Mouse (Mus musculus) forebrain, embryonic 11.5 days (tissue): ENCODE measurements around the gene Smim24. TPM values are rescaled to one million over a fixed set of nuclear protein-coding genes. Genes with fewer than 3 reads are reported as not detected.

Experiments
- ATAC-seq: fragments of 200-750 bp; cut with Nextera tagmentation; replicated peaks from 2 replicates; pipeline ENCODE4 v1.8.0; 2017; ENCODE audit warnings: moderate TSS enrichment; ENCODE audit not compliant: low FRiP score
- DNase-seq: peaks from one replicate; pipeline ENCODE4 v3.0.0-alpha.2; 2017; ENCODE audit warnings: low spot score
- H3K27ac ChIP-seq: fragments of 300-500 bp; sonication (generic); 2 replicates; pipeline ENCODE4 v1.5.1; 2014; ENCODE audit warnings: low read depth, low read length
- H3K27me3 ChIP-seq: fragments of 300-500 bp; sonication (generic); 2 replicates; pipeline ENCODE4 v1.6.1; 2014; ENCODE audit warnings: mild to moderate bottlenecking, low read length, mixed read lengths; ENCODE audit not compliant: control insufficient read depth, insufficient read depth
- H3K36me3 ChIP-seq: fragments of 300-500 bp; sonication (generic); 2 replicates; pipeline ENCODE4 v1.6.1; 2014; ENCODE audit warnings: mild to moderate bottlenecking, low read length, moderate library complexity, mixed read lengths; ENCODE audit not compliant: control insufficient read depth, insufficient read depth
- H3K4me1 ChIP-seq: fragments of 300-500 bp; sonication (generic); replicated peaks from 2 replicates; pipeline ENCODE4 v1.6.1; 2014; ENCODE audit warnings: low read length, mixed read lengths; ENCODE audit not compliant: control insufficient read depth, insufficient read depth
- H3K4me2 ChIP-seq: fragments of 300-500 bp; sonication (generic); 2 replicates; pipeline ENCODE4 v1.6.1; 2014; ENCODE audit warnings: low read depth, mild to moderate bottlenecking, low read length, moderate library complexity, mixed read lengths; ENCODE audit not compliant: severe bottlenecking
- H3K4me3 ChIP-seq: fragments of 300-500 bp; sonication (generic); 2 replicates; pipeline ENCODE4 v1.5.1; 2014; ENCODE audit warnings: low read depth, low read length
- H3K9ac ChIP-seq: fragments of 300-500 bp; sonication (generic); 2 replicates; pipeline ENCODE4 v1.6.1; 2014; ENCODE audit warnings: low read length
- H3K9me3 ChIP-seq: fragments of 300-500 bp; sonication (generic); 2 replicates; pipeline ENCODE4 v1.6.1; 2016; ENCODE audit warnings: low read length, mixed read lengths; ENCODE audit not compliant: control insufficient read depth
- WGBS: fragments of 180-500 bp; shearing (Covaris S2); extraction: QIAGEN DNeasy Blood & Tissue Kit; methylation state at CpG from one replicate; pipeline ENCODE4 v1.1.7; 2014; 5-methylcytosine and 5-hydroxymethylcytosine counted together
- polyA plus RNA-seq: library from polyadenylated mRNA; unstranded; fragments of >200 nt; fragmentation: Nextera tagmentation; extraction: Ambion mirVana; gene quantifications from 2 replicates; pipeline ENCODE4 v1.2.1, GENCODE M21; 2014

The Smim24 gene
- polyA plus RNA-seq, 1 experiment from 2014 or later: 2.8 TPM

DNA sequence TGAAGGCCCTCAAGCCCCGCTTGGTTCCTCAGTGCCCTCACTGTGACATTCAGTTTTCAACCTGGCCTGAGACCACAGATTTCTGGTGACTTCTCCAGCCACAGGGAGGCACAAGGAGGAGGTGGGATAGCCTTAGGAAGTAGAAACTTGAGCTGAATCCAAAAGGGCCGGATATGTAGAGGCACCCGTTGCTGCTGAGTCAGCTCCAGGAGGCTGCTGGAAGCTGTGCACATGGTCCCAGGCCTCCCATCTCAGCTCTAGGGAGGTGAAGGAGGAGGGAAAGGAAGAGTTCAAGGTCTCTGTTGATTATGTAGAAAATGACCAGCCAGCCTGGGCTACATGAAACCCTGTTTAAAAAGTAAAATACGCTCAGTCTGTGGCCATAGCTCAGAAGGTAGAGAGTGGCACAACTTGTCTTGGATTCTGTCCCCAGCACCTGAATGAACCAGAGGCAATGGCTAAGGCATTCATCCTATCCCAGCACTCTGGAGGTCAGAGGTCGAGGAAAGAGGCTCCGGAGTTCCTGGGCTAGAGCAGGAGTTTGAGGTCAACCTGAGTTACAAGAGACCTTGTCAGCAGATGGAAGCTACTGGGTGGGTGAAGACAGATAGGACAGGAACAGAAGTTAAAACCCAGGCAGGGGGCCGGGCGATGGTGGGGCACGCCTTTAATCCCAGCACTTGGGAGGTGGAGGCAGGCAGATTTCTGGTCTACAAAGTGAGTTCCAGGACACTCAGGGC lies 37.9 kb upstream of the Smim24 start:
- H3K4me1 ChIP-seq: peaks cover 7% of the 10 kb centered on the region; the same call in 1 of the 2 replicates

DNA sequence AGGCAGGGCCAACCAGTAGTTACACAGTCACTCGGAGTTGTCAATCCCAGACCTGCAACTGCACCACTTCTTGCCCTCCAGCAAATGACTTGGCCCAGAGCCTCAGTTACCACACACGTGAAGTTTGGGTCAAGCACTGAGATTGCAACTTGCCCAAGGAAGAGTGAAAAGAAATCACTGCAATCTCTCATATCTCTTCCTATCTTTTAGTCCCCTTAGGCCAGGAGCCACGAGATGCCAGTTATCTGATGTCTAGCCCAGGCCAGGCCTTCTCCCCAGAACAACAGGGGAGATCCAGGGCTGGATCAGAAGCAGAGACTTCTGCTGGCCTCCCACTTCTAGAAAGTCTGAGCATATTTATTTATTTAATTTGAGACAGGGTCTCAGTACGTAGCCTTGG lies 37.3 kb upstream of the Smim24 start:
- H3K36me3 ChIP-seq: no peaks in the 10 kb centered on the region
- no peak overlapping the region for H3K4me2 ChIP-seq
- no peak overlapping the region for H3K4me3 ChIP-seq
- H3K4me1 ChIP-seq: peaks cover 7% of the 10 kb centered on the region; the same call in 1 of the 2 replicates
- H3K9me3 ChIP-seq: no peaks in the 10 kb centered on the region
- peaks cover 5% of the 10 kb centered on the region; the same call in 1 of the 2 replicates for H3K27me3 ChIP-seq
- H3K27ac ChIP-seq: no peak overlapping the region
- ATAC-seq (no peak), DNase-seq (no peak)
- no peak overlapping the region for H3K9ac ChIP-seq
- 80% methylated on average over 4 of the region's 4 CpGs for WGBS

More for the DNA sequence above, 37.9 kb upstream of the Smim24 start:
- ATAC-seq (no peak), DNase-seq (no peak)
- Histone ChIP-seq H3K9ac (no peak overlapping the region), H3K27me3 (peaks cover 5% of the 10 kb centered on the region; the same call in 1 of the 2 replicates), H3K36me3 (no peaks in the 10 kb centered on the region), H3K9me3 (no peaks in the 10 kb centered on the region), H3K4me2 (no peak overlapping the region), H3K4me3 (no peak overlapping the region), H3K27ac (no peak overlapping the region)
- 68% methylated on average over 9 of the region's 9 CpGs for WGBS

DNA sequence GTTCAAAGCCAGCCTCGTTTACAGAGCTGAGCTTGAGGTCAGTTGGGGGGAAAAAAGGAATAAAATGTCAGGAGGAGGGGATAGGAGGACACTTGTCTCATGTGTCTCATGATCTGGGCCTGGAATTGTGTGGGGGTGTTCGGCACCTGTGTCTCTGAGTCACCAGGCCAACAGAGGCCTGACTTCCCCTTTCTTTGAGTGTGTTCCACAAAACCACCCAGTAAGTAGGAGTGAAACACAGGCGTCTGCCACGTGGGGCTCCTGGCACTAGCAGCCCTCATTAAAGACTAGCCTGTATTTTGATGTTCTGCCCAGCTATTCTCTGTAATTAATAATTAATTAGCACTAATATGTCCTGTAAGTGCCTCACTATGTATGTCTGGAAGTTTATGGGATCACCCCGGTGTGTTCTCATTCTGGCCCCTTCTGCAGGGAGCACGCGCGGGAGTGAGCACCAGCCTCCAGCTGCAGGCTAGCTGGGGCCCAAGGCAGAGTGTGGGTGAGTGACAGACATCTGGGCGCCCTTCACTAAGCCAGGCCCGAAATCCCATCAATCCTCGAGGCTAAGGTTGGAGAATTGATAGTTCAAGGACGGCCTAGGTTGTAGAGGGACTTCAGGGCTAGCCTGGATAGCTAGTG lies 36.4 kb upstream of the Smim24 start:
- 60% methylated on average over 12 of the region's 12 CpGs for WGBS
- Histone ChIP-seq H3K27ac (no peak overlapping the region), H3K4me1 (peaks cover 7% of the 10 kb centered on the region; the same call in 1 of the 2 replicates), H3K4me3 (no peak overlapping the region; the same call in 1 of the 2 replicates), H3K4me2 (peak overlapping the region; percentile 99; the same call in 1 of the 2 replicates), H3K36me3 (no peaks in the 10 kb centered on the region), H3K9me3 (no peaks in the 10 kb centered on the region), H3K27me3 (peaks cover 5% of the 10 kb centered on the region; the same call in 1 of the 2 replicates), H3K9ac (no peak overlapping the region)
- ATAC-seq: no peak
- DNase-seq: no peak

DNA sequence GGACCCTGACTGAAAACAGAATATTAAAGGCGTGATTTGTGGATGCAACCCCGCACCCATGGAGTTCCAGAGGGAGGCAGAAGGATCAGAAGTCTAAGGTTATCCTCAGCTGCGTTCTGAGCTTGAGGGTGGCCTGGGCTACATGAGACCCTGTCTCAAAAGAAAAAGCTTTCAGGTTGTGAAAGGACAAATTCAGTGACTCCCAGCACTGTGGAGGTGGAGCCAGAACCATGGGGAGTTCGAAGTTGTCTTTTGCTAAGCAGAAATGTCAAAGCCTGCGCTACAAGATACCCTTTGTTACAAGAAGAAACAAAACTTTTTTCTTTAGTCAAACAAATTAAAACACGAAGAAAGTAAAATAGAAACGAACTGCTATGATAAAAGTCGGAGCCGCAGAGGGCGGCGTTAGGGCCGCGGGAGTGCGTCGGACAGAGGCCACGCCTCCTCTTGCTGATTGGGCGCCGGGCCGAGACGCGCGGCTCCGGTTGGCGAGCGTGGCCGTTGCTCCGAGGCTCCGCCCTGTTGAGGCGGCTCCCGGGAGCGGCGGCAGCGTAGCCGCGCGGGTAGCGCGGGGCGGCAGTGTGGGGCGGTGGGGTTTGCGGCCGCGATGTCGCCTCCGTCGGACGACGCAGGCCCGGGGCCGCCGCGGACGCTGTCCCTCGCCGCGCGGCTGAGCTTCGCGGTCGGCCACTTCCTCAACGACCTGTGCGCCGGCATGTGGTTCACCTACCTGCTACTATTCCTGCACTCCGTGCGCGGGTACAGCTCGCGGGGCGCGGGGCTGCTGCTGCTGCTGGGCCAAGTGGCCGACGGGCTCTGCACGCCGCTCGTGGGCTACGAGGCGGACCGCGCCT lies 35.6 kb upstream of the Smim24 start, which contains the start of gene Mfsd12:
Mfsd12 (plus strand) TSS at position 501 of the 854 bp plus-strand sequence.
- Histone ChIP-seq H3K9ac (peak within 1 kb of the TSS; percentile 64), H3K9me3 (no peaks in the 10 kb centered on the region), H3K4me1 (peaks cover 7% of the 10 kb centered on the region; the same call in 1 of the 2 replicates), H3K27me3 (peaks cover 5% of the 10 kb centered on the region; the same call in 1 of the 2 replicates), H3K4me3 (peak within 1 kb of the TSS; percentile 64), H3K27ac (no peak within 1 kb of the TSS), H3K4me2 (peak within 1 kb of the TSS; percentile 99), H3K36me3 (no peaks in the 10 kb centered on the region)
- peak; percentile 93 for DNase-seq
- 2% methylated on average over 78 of the region's 79 CpGs for WGBS
- peak; percentile 92 for ATAC-seq

- H3K36me3 ChIP-seq: no peaks in the 10 kb centered on the region
- peaks cover 8% of the 10 kb centered on the region; the same call in 1 of the 2 replicates for H3K4me1 ChIP-seq
- peak overlapping the region; percentile 64 for H3K9ac ChIP-seq
- peak overlapping the region; percentile 99 for H3K4me2 ChIP-seq
- H3K4me3 ChIP-seq: peak overlapping the region; percentile 64
- DNase-seq (no peak), ATAC-seq (no peak; the same call in 1 of the 2 replicates)
- H3K27me3 ChIP-seq: peaks cover 10% of the 10 kb centered on the region; the same call in 1 of the 2 replicates
- WGBS: 36% methylated on average over 4 of the region's 4 CpGs
- no peak overlapping the region for H3K27ac ChIP-seq
- H3K9me3 ChIP-seq: no peaks in the 10 kb centered on the region
These were observed 34.6 kb upstream of the Smim24 start for GRCm38 (mm10) chr10:81358209-81358608.

DNA sequence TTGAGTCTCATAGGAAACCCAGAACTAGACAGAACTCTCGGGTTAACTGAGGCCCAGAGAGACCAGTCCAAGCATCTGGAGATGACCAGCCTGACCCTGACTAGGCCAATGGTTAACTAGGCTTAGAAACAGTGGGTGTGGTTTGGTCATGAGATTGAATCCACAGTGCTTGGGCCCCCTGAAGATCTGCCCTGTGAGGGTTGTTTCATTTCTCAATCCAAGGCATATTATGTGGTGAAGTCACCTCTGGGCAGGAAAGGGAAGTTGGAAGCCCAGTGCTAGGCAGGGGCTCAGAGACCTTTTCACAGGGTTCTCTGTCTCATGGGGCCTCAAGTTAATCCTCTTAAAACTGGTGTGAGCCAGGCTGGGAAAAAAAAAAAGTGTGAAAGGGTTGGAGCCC lies 34.0 kb upstream of the Smim24 start:
- DNase-seq (no peak), ATAC-seq (no peak)
- no peak overlapping the region for H3K4me3 ChIP-seq
- no peak overlapping the region for H3K4me2 ChIP-seq
- no peaks in the 10 kb centered on the region for H3K9me3 ChIP-seq
- H3K27ac ChIP-seq: no peak overlapping the region
- H3K4me1 ChIP-seq: peaks cover 14% of the 10 kb centered on the region; the same call in 1 of the 2 replicates
- WGBS: 55% methylated on average over 1 of the region's 1 CpGs
- no peak overlapping the region for H3K9ac ChIP-seq
- no peaks in the 10 kb centered on the region for H3K36me3 ChIP-seq
- peaks cover 15% of the 10 kb centered on the region for H3K27me3 ChIP-seq

- H3K9ac ChIP-seq: no peak overlapping the region
- H3K4me2 ChIP-seq: no peak overlapping the region
- peaks cover 30% of the 10 kb centered on the region for H3K4me1 ChIP-seq
- peaks cover 24% of the 10 kb centered on the region for H3K27me3 ChIP-seq
- H3K36me3 ChIP-seq: no peaks in the 10 kb centered on the region
- 71% methylated on average over 8 of the region's 8 CpGs for WGBS
- DNase-seq (no peak), ATAC-seq (no peak)
- H3K9me3 ChIP-seq: no peaks in the 10 kb centered on the region
- no peak overlapping the region for H3K27ac ChIP-seq
- no peak overlapping the region for H3K4me3 ChIP-seq
These were observed 32.1 kb upstream of the Smim24 start for GRCm38 (mm10) chr10:81360721-81361120.

DNA sequence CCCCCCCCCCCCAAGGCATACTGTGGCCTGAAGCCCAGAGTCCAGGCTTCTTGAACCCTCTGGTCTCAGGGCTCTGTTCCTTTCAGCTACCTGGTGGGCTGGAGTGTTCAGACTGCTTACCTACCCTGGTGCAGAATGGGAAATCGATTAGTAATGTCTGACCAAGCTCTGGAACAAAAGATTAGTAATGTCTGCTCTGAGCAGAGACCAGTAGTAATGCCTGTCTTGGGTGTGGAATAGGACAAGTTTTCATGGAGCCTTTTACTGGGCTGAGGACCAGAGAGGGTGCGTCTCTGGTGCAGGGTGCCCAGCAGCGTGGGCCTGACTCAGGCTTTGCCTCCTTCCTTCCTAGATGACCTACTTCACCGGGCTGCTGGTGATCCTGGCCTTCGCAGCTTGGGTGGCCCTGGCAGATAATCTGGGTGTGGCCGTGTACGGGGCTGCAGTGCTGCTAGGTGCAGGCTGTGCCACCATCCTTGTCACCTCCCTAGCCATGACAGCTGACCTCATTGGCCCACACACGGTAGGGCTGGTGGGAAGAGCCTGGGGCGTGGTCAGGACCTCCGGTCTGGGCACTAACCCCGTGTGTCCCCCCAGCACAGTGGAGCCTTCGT lies 30.4 kb upstream of the Smim24 start:
- WGBS: 73% methylated on average over 12 of the region's 12 CpGs

More for the DNA sequence above, 30.4 kb upstream of the Smim24 start:
- no peak for DNase-seq
- Histone ChIP-seq H3K27ac (no peak overlapping the region), H3K9ac (no peak overlapping the region), H3K27me3 (peaks cover 19% of the 10 kb centered on the region), H3K9me3 (no peaks in the 10 kb centered on the region), H3K4me1 (peaks cover 36% of the 10 kb centered on the region), H3K4me2 (no peak overlapping the region), H3K4me3 (no peak overlapping the region), H3K36me3 (peaks cover 5% of the 10 kb centered on the region; the same call in 1 of the 2 replicates)
- no peak for ATAC-seq
